Mouse (Mus musculus) liver, embryonic 18 days (tissue): ENCODE measurements around the gene Zfp932. TPM values are rescaled to one million over a fixed set of nuclear protein-coding genes. Genes with fewer than 3 reads are reported as not detected.

Source experiments
- polyA plus RNA-seq: library from polyadenylated mRNA; depleted of rRNA; stranded (reverse); fragments of >200 nt; gene quantifications from 2 replicates; pipeline ENCODE4 v1.2.3, GENCODE M21; 2012; rRNA removed

Gene Zfp932
- polyA plus RNA-seq = 3.7 and 3.8 TPM in 2 replicates

GRCm38 (mm10) chr5:109996026-109996937, at the start of gene Zfp932:
Gene Zfp932 (plus strand): TSS chr5:109996521.

Other genes with a start within 250 kb of the Zfp932 start
- 1.8 and 2.4 TPM in 2 replicates for gene 4930522L14Rik, start 244.6 kb upstream of the Zfp932 start, polyA plus RNA-seq
- 0.01 and 0.05 TPM in 2 replicates for gene Gm15446, start 73.1 kb upstream of the Zfp932 start, polyA plus RNA-seq
- gene Gm17655, start 76.0 kb downstream of the Zfp932 start, polyA plus RNA-seq = 0.66 and 0.79 TPM in 2 replicates
- 0.76 and 0.86 TPM in 2 replicates for gene Gm35315, start 97.9 kb downstream of the Zfp932 start, polyA plus RNA-seq
- gene Plcxd1, start 103.4 kb downstream of the Zfp932 start, polyA plus RNA-seq = 0.06 and 0.07 TPM in 2 replicates
- 21.1 and 24.2 TPM in 2 replicates for gene Gtpbp6, start 111.7 kb downstream of the Zfp932 start, polyA plus RNA-seq
- 0.55 and 0.60 TPM in 2 replicates for gene Zfp605, start 113.6 kb downstream of the Zfp932 start, polyA plus RNA-seq
- 13.6 TPM in 2 replicates for gene Chfr, start 139.3 kb downstream of the Zfp932 start, polyA plus RNA-seq
- 5.2 and 6.3 TPM in 2 replicates for gene Golga3, start 180.2 kb downstream of the Zfp932 start, polyA plus RNA-seq
- gene Ankle2, start 234.5 kb downstream of the Zfp932 start, polyA plus RNA-seq = 5.3 and 5.4 TPM in 2 replicates